Mouse (Mus musculus): ENCODE results near the gene Styxl1.

DNA sequence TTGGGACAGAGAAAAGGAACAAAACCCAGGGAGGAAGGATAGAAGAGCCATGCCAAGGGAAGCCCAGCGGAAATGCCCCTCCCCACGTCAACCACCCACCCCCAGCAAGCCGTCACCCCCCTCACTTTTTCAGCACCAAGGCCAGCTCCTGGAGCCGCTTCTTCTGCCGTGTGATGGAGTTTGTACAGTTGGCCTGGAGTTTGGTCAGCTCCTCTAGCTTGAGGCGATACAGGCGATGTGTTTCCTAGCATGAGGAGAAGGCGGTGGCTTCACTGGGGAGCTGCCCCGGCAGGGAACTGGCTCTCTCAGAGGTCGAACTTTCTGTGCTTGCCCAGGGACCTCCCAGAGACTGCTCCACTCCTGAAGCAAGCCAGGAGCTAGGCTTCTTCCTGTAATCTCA, 36.0 kb downstream of the Styxl1 start:
- TF ChIP-seq MAFK (IDR thresholded peaks at IDR 0.05; ENCODE audit: insufficient read depth, low read depth, low read length) (no peak), CHD2 (IDR thresholded peaks at IDR 0.05; ENCODE audit: low read depth, low read length) (no peak), ZC3H11A (IDR thresholded peaks at IDR 0.05; ENCODE audit: borderline replicate concordance, low read depth, low read length) (no peak)

All from ES-E14 (cell line).